Mouse (Mus musculus) macrophage (primary cell): ENCODE measurements around the gene Sorcs2. TPM values are rescaled to one million over a fixed set of nuclear protein-coding genes. Genes with fewer than 3 reads are reported as not detected.

Experiments used
- H3K27ac ChIP-seq: fragments of 350-480 bp; formaldehyde crosslinking; 2 replicates; pipeline ENCODE4 v1.9.0; 2021
- H3K36me3 ChIP-seq: fragments of 350-480 bp; formaldehyde crosslinking; 2 replicates; pipeline ENCODE4 v1.9.0; 2021; ENCODE audit errors: inconsistent target
- H3K4me3 ChIP-seq: fragments of 350-480 bp; formaldehyde crosslinking; 2 replicates; pipeline ENCODE4 v1.9.0; 2021; ENCODE audit errors: inconsistent target
- H3K79me2 ChIP-seq: fragments of 350-480 bp; formaldehyde crosslinking; 2 replicates; pipeline ENCODE4 v1.9.0; 2021; ENCODE audit errors: inconsistent target
- WGBS: methylation state at CpG from one replicate; pipeline ENCODE4 v1.1.7; 2026; ENCODE audit warnings: inconsistent platforms; ENCODE audit not compliant: missing documents; 5-methylcytosine and 5-hydroxymethylcytosine counted together
- polyA plus RNA-seq: library from polyadenylated mRNA; stranded (reverse); fragments of 250-400 nt; gene quantifications from 3 replicates; pipeline ENCODE4 v1.2.4, GENCODE M21; 2018; ENCODE audit warnings: inconsistent platforms

The Sorcs2 gene
- polyA plus RNA-seq, 1 experiment from 2014 or later, result not detected

DNA sequence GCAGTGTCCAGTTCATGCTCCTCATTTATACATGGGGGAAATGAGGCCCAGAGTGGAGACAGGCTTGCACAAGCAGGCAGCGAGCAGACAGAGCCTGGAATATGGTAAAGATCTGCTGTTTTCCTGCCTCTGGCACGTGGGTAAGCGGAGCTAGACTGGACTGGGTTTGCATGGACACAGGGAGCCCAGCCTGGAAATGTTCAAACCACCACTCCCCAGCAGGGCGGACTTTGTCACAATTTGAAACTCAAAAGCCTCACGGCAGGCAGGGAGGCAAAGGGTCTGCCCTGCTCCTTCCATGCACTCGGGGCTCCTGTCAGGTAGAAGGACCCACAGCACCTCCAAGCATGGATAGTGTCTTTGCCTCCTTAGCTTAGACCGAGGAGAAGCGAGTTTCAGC is 246.9 kb downstream of the Sorcs2 start:
- no peaks in the 10 kb centered on the region for H3K36me3 ChIP-seq
- H3K27ac ChIP-seq, result no peak overlapping the region
- 86% methylated on average over 8 of the region's 8 CpGs for WGBS
- H3K79me2 ChIP-seq, result no peaks in the 10 kb centered on the region
- H3K4me3 ChIP-seq, result no peak overlapping the region

- no peaks in the 10 kb centered on the region for H3K79me2 ChIP-seq
- WGBS, result 85% methylated on average over 8 of the region's 8 CpGs
- H3K36me3 ChIP-seq, result no peaks in the 10 kb centered on the region
- no peak overlapping the region for H3K27ac ChIP-seq
- no peak overlapping the region for H3K4me3 ChIP-seq
Observed at GRCm38 (mm10) chr5:36149098-36149497, 248.8 kb downstream of the Sorcs2 start.

DNA sequence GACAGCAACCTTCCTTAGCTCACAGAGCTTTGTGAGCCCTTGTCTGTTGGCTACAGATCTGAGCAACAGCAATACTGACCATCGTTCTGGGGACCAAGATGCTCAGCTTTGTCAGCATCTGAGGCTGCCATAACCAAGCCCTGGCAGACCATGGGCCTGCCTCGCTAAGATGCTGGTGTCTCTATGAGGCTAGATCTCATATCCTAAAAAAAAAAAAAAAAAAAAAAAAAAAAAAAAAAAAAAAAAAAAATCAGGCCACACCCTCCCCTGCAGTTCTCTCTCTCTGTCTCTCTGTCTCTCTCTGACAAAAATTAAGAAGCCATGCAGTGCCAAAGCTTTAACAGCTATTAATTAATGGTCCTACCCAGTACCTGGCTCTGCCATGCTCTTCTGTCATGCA is 251.3 kb downstream of the Sorcs2 start:
- no peak overlapping the region for H3K27ac ChIP-seq
- WGBS, result 89% methylated on average over 2 of the region's 2 CpGs
- H3K4me3 ChIP-seq, result no peak overlapping the region
- H3K36me3 ChIP-seq, result no peaks in the 10 kb centered on the region
- H3K79me2 ChIP-seq, result no peaks in the 10 kb centered on the region

DNA sequence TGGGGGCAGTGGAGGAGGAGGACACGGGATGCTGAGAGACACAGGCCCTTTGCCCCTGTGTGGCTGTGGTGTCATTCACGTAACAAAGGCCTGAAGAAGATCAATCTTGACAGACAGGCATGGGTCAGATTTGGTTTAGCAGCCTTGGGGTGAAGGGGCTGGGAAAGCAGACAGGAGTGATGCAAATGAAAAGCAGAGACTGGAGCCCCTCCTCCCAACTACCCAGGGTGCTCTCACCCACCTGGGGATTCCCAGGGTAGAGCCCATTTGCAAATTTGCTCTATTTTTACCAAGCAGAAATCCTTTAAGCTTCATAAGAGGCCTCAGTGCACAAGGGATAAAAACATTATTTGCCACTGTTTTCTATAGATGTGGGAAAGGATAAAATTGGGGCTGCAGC is 253.4 kb downstream of the Sorcs2 start:
- no peak overlapping the region for H3K4me3 ChIP-seq
- 87% methylated on average over 2 of the region's 2 CpGs for WGBS
- H3K36me3 ChIP-seq, result no peaks in the 10 kb centered on the region
- no peaks in the 10 kb centered on the region for H3K79me2 ChIP-seq
- H3K27ac ChIP-seq, result no peak overlapping the region

- Histone ChIP-seq H3K27ac (no peak overlapping the region), H3K36me3 (no peaks in the 10 kb centered on the region), H3K79me2 (no peaks in the 10 kb centered on the region), H3K4me3 (no peak overlapping the region)
- 21% methylated on average over 6 of the region's 6 CpGs for WGBS
Observed at GRCm38 (mm10) chr5:36141676-36142255, 256.2 kb downstream of the Sorcs2 start.

- 83% methylated on average over 4 of the region's 4 CpGs for WGBS
- H3K36me3 ChIP-seq, result no peaks in the 10 kb centered on the region
- no peak overlapping the region for H3K4me3 ChIP-seq
Observed at GRCm38 (mm10) chr5:36141112-36141511, 256.8 kb downstream of the Sorcs2 start.

GRCm38 (mm10) chr5:36139766-36140165 is 258.2 kb downstream of the Sorcs2 start:
- WGBS, result 83% methylated on average over 6 of the region's 6 CpGs
- no peaks in the 10 kb centered on the region for H3K79me2 ChIP-seq
- no peak overlapping the region for H3K27ac ChIP-seq
- H3K4me3 ChIP-seq, result no peak overlapping the region
- no peaks in the 10 kb centered on the region for H3K36me3 ChIP-seq

More at GRCm38 (mm10) chr5:36141112-36141511, 256.8 kb downstream of the Sorcs2 start:
- Histone ChIP-seq H3K79me2 (no peaks in the 10 kb centered on the region), H3K27ac (no peak overlapping the region)

- 74% methylated on average over 3 of the region's 3 CpGs for WGBS
Observed at GRCm38 (mm10) chr5:36135874-36136542, 261.9 kb downstream of the Sorcs2 start.

DNA sequence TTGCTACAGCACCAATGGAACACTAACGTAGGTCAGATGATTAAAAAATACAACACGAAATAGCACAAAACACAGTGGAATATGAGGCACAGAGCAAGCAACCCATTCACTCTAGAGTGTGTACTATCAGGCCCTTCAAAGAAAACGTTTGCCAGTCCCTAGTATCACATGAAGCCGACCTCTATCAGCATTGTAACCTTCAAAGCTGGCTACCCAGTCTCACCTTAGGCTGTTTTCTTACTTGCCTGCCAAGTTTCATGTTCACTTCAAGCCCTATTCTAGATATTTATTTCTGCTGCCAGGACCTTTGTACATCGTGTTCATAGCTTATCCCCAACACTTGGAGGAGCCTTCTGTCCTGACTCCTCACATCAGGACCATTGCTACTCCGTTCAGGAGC is 263.6 kb downstream of the Sorcs2 start:
- no peaks in the 10 kb centered on the region for H3K79me2 ChIP-seq
- no peak overlapping the region for H3K27ac ChIP-seq
- H3K36me3 ChIP-seq, result no peaks in the 10 kb centered on the region
- no peak overlapping the region for H3K4me3 ChIP-seq
- 87% methylated on average over 6 of the region's 6 CpGs for WGBS

More at GRCm38 (mm10) chr5:36135874-36136542, 261.9 kb downstream of the Sorcs2 start:
- Histone ChIP-seq H3K4me3 (no peak overlapping the region), H3K79me2 (no peaks in the 10 kb centered on the region), H3K36me3 (no peaks in the 10 kb centered on the region), H3K27ac (no peak overlapping the region)

DNA sequence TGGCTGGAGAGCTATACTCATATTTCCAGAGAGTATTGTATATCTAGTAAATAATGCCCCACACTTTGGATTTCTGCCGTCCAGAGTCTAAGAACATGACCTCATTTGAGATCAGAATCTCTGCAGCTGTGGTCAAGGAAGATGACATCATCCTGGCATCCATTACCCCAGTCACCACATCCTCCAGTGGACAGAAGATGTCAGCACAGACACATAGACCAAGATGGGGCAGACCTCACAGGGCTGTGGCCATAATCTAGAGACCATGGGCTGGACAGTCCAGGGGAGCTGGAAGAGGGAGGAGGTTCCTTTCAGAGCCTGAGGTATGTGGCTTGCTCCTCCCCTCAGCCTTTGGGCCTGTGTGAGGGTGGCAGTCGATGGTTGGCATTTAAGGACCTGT is 264.0 kb downstream of the Sorcs2 start:
- Histone ChIP-seq H3K36me3 (no peaks in the 10 kb centered on the region), H3K79me2 (no peaks in the 10 kb centered on the region), H3K27ac (no peak overlapping the region), H3K4me3 (no peak overlapping the region)
- WGBS, result 86% methylated on average over 2 of the region's 2 CpGs

DNA sequence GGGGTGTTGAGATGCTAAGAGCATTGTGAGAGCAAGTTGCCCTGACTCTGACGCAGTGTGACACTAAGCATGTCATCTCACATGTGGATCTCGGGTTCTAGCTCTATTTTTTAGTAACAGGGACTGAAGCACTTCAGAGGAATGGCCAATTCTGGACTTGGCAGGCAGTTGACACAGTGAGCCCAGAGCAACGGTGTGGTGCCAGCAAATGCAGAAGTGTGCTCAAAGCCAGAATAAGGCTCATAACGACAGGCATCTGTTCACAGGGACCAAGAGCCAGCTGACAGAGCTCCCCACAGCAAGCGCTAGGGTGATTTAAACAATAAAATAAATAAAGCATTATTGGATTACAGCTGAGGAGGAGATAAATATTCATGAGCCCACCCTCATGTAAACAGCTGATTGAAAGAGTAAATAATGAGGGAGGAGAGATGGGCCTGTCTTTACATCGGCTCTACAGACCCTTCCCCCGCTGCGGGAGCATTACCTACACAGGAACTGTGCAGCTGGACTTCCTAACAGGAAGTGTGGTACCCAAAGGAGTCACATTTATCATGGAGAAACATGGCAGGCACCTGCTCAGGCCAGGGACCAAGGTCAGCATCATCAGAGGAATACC is 267.4 kb downstream of the Sorcs2 start:
- 41% methylated on average over 8 of the region's 8 CpGs for WGBS

GRCm38 (mm10) chr5:36129661-36130060 is 268.3 kb downstream of the Sorcs2 start:
- Histone ChIP-seq H3K4me3 (no peak overlapping the region), H3K27ac (no peak overlapping the region), H3K79me2 (no peaks in the 10 kb centered on the region), H3K36me3 (no peaks in the 10 kb centered on the region)
- whole genome bisulfite sequencing, result 73% methylated on average over 2 of the region's 2 CpGs

More for the DNA sequence above, 267.4 kb downstream of the Sorcs2 start:
- Histone ChIP-seq H3K27ac (no peak overlapping the region), H3K4me3 (no peak overlapping the region), H3K36me3 (no peaks in the 10 kb centered on the region), H3K79me2 (no peaks in the 10 kb centered on the region)

GRCm38 (mm10) chr5:36128513-36128912 is 269.4 kb downstream of the Sorcs2 start:
- WGBS, result 84% methylated on average over 3 of the region's 3 CpGs
- Histone ChIP-seq H3K4me3 (no peak overlapping the region), H3K36me3 (no peaks in the 10 kb centered on the region), H3K79me2 (no peaks in the 10 kb centered on the region), H3K27ac (no peak overlapping the region)

- WGBS, result 95% methylated on average over 6 of the region's 6 CpGs
- H3K4me3 ChIP-seq, result no peak overlapping the region
Observed at GRCm38 (mm10) chr5:36124993-36125392, 272.9 kb downstream of the Sorcs2 start.

GRCm38 (mm10) chr5:36122987-36123386 is 275.0 kb downstream of the Sorcs2 start:
- no peaks in the 10 kb centered on the region for H3K36me3 ChIP-seq
- no peak overlapping the region for H3K27ac ChIP-seq
- WGBS, result 92% methylated on average over 10 of the region's 10 CpGs
- H3K79me2 ChIP-seq, result no peaks in the 10 kb centered on the region
- no peak overlapping the region for H3K4me3 ChIP-seq

More at GRCm38 (mm10) chr5:36124993-36125392, 272.9 kb downstream of the Sorcs2 start:
- no peak overlapping the region for H3K27ac ChIP-seq
- no peaks in the 10 kb centered on the region for H3K79me2 ChIP-seq
- H3K36me3 ChIP-seq, result no peaks in the 10 kb centered on the region
